Mouse (Mus musculus): ENCODE measurements around the gene Pum1.

GRCm38 (mm10) chr4:130797201-130798051 is 134.3 kb downstream of the Pum1 start:
- TF ChIP-seq CTCF (IDR thresholded peaks at IDR 0.05; ENCODE audit: low read depth): no peak
- TF ChIP-seq EP300 (IDR thresholded peaks at IDR 0.05; ENCODE audit: low read depth): no peak

All from heart, postnatal 0 days (tissue).